Mouse (Mus musculus): Measurements from ENCODE around the gene Olfr366.

Gene Olfr366

DNA sequence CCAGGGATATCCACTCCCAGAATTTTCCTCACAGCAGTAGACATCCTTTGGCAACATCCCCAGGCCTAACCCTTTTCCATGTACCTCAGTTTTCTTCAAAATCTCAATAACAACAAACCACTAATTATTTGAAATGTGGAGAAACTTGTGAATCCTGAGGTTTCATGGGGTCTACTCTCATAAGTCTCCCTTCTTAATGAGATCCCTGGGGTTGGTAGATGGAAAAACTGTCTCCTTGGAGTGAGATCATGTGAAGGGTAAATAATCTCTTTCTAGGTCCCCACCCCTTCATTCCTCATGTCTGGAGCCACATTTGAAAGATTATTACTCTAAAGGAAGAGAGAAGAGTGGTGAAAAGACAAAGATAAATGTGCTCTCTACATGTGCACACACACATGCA, at the start of gene Olfr366:
Olfr366 (plus strand) TSS at position 301 of the 400 bp plus-strand sequence.

DNA sequence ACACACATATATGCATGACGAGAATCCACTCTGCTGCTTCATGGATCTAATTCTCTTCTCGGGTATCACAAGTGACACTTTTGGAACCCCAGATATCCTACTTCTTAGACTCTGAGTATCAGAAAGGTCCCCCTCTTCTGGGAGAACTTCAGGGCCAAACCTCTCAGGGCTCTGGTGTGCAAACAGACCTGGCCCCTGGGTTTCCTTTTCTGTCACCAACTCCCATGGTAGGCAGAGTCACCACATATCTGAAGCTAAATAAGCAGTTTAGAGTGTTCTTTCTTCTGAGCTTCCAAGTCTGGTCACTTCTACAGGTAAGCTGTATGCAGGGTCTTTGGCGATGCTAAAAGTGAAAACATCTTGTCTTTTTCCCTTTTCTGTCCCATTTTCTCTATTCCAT, 23.5 kb upstream of the Olfr366 start, which contains the start of gene Olfr365:
Olfr365 (plus strand) TSS at position 301 of the 400 bp plus-strand sequence.
- 77% methylated on average over 3 of the region's 3 CpGs for WGBS

- WGBS, result 78% methylated on average over 7 of the region's 7 CpGs
These were observed 50.4 kb downstream of the Olfr366 start for GRCm38 (mm10) chr2:37261781-37262180.

Measured in cerebral cortex, adult 2 months (tissue).